Mouse (Mus musculus) G1E (cell line): ENCODE measurements around the gene Got2. TPM values are rescaled to one million over a fixed set of nuclear protein-coding genes. Genes with fewer than 3 reads are reported as not detected.

Experiments used
- ATAC-seq: 2 replicates; pipeline ENCODE4 v1.8.0; 2016; ENCODE audit warnings: mild to moderate bottlenecking; ENCODE audit not compliant: insufficient number of reproducible peaks, poor library complexity, low FRiP score, severe bottlenecking; ENCODE audit errors: extremely low read depth
- DNase-seq: peaks from one replicate; pipeline ENCODE4 v3.0.0; 2012; ENCODE audit warnings: low spot score
- H3K27me3 ChIP-seq: 2 replicates; pipeline ENCODE4 v1.6.1; 2012; ENCODE audit warnings: mild to moderate bottlenecking, low read length, inconsistent platforms; ENCODE audit not compliant: insufficient read depth
- H3K36me3 ChIP-seq: replicated peaks from 2 replicates; pipeline ENCODE3; 2012; ENCODE audit warnings: mild to moderate bottlenecking, inconsistent platforms
- H3K4me1 ChIP-seq: 2 replicates; pipeline ENCODE4 v1.6.1; 2012; ENCODE audit warnings: low read depth, low read length, inconsistent platforms, mixed read lengths; ENCODE audit not compliant: insufficient read depth
- H3K4me3 ChIP-seq: 2 replicates; pipeline ENCODE4 v1.5.1; 2012; ENCODE audit warnings: low read depth, mild to moderate bottlenecking, inconsistent platforms, low read length, moderate library complexity, mixed read lengths
- H3K9me3 ChIP-seq: replicated peaks from 2 replicates; pipeline ENCODE4 v1.6.1; 2012; ENCODE audit warnings: inconsistent platforms
- CTCF ChIP-seq: IDR thresholded peaks from 2 replicates; pipeline ENCODE4 v1.5.1; 2012; ENCODE audit warnings: low read depth, low read length, inconsistent platforms, mixed read lengths
- GATA1 ChIP-seq: IDR thresholded peaks from 2 replicates; pipeline ENCODE4 v1.6.1; 2012; ENCODE audit warnings: borderline replicate concordance, low read length, inconsistent platforms, mixed read lengths
- GATA2 ChIP-seq: IDR thresholded peaks from 2 replicates; pipeline ENCODE4 v1.6.1; 2012; ENCODE audit warnings: low read depth, low read length, inconsistent platforms, borderline replicate concordance
- POLR2AphosphoS5 ChIP-seq: IDR thresholded peaks from 2 replicates; pipeline ENCODE4 v1.6.1; 2012; ENCODE audit warnings: low read depth, low read length, inconsistent platforms; ENCODE audit not compliant: insufficient replicate concordance
- TAL1 ChIP-seq: conservative IDR thresholded peaks from 2 replicates; pipeline ENCODE4 v1.6.1; 2012; ENCODE audit warnings: low read depth, low read length, inconsistent platforms, mixed read lengths
- polyA plus RNA-seq: library from polyadenylated mRNA; stranded (reverse); fragments of >175 nt; gene quantifications from 2 replicates; pipeline ENCODE4 v1.2.3, GENCODE M21; 2012
- total RNA-seq, 2 experiments: library from RNA; stranded (forward) in 1 of 2; stranded (reverse) in 1 of 2; fragments of 200-1000 nt in 1 of 2; fragments of >200 nt in 1 of 2; fragmentation: Nextera tagmentation in 1 of 2; gene quantifications; 2 replicates each; pipeline ENCODE4 v1.2.3; 2014 to 2017

The Got2 gene
- total and polyA plus RNA-seq, 3 experiments = 82.5 to 245 (median 120) TPM

DNA sequence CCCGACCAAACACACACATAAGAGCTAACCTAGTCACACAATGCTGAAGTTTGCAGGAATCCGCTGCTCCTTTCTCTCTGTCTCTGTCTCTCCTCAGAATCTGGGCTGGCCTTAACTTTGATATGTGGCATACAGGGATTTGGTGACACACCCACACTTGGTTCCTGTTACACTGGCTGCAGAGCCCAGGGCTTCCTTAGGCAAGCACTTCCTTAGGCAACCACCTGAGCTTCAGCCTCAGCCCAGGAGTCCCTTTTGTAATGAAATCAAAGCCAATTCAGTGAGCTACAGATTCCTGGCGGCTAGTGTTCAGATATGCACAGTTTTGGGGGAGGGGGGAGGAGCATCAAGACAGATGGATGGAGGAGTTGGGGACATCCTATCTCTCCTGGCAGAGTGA lies 70.8 kb downstream of the Got2 start:
- Histone ChIP-seq H3K9me3 (no peaks in the 10 kb centered on the region), H3K36me3 (no peaks in the 10 kb centered on the region), H3K27me3 (peaks cover 6% of the 10 kb centered on the region; the same call in 1 of the 2 replicates), H3K4me3 (no peak overlapping the region), H3K4me1 (peaks cover 4% of the 10 kb centered on the region; the same call in 1 of the 2 replicates)
- TF ChIP-seq GATA2 = no peak
- no peak for TF ChIP-seq TAL1
- no peak for TF ChIP-seq GATA1
- TF ChIP-seq CTCF = no peak
- TF ChIP-seq POLR2AphosphoS5 = no peak
- DNase-seq (no peak), ATAC-seq (no peak)

GRCm38 (mm10) chr8:95816044-95816708 lies 72.2 kb downstream of the Got2 start:
- peaks cover 4% of the 10 kb centered on the region; the same call in 1 of the 2 replicates for H3K4me1 ChIP-seq
- H3K9me3 ChIP-seq = no peaks in the 10 kb centered on the region
- ATAC-seq (no peak), DNase-seq (no peak)
- peaks cover 2% of the 10 kb centered on the region; the same call in 1 of the 2 replicates for H3K27me3 ChIP-seq
- H3K4me3 ChIP-seq = no peak overlapping the region
- H3K36me3 ChIP-seq = no peaks in the 10 kb centered on the region
- TF ChIP-seq GATA2 = no peak
- TF ChIP-seq GATA1 = no peak
- no peak for TF ChIP-seq POLR2AphosphoS5
- no peak for TF ChIP-seq CTCF
- TF ChIP-seq TAL1 = no peak

Other genes with a start within 250 kb of the Got2 start
- not detected in 2 replicates for gene Ndrg4, start 211.6 kb downstream of the Got2 start, total RNA-seq (2014; fragmentation: Nextera tagmentation)
- gene Ndrg4, start 211.6 kb downstream of the Got2 start, total RNA-seq (2017) = 0.23 and 0.60 TPM in 2 replicates
- gene Ndrg4, start 211.6 kb downstream of the Got2 start, polyA plus RNA-seq = not detected in 2 replicates
- 48.5 and 68.4 TPM in 2 replicates for gene Setd6, start 172.7 kb downstream of the Got2 start, total RNA-seq (2014; fragmentation: Nextera tagmentation)
- 42.2 and 48.3 TPM in 2 replicates for gene Setd6, start 172.7 kb downstream of the Got2 start, total RNA-seq (2017)
- gene Setd6, start 172.7 kb downstream of the Got2 start, polyA plus RNA-seq = 14.9 and 19.0 TPM in 2 replicates
- 730 and 814 TPM in 2 replicates for gene Cnot1, start 81.1 kb downstream of the Got2 start, total RNA-seq (2014; fragmentation: Nextera tagmentation)
- gene Cnot1, start 81.1 kb downstream of the Got2 start, total RNA-seq (2017) = 190 and 194 TPM in 2 replicates
- gene Cnot1, start 81.1 kb downstream of the Got2 start, polyA plus RNA-seq = 69.5 and 85.5 TPM in 2 replicates
- 113 and 139 TPM in 2 replicates for gene Sap18b, start 63.2 kb downstream of the Got2 start, total RNA-seq (2014; fragmentation: Nextera tagmentation)
- gene Sap18b, start 63.2 kb downstream of the Got2 start, total RNA-seq (2017) = 432 and 502 TPM in 2 replicates
- gene Sap18b, start 63.2 kb downstream of the Got2 start, polyA plus RNA-seq = 87.1 and 88.3 TPM in 2 replicates
- 24.6 and 26.4 TPM in 2 replicates for gene Slc38a7, start 35.0 kb downstream of the Got2 start, total RNA-seq (2014; fragmentation: Nextera tagmentation)
- 13.3 and 13.8 TPM in 2 replicates for gene Slc38a7, start 35.0 kb downstream of the Got2 start, total RNA-seq (2017)
- gene Slc38a7, start 35.0 kb downstream of the Got2 start, polyA plus RNA-seq = 14.3 and 16.1 TPM in 2 replicates